Mouse (Mus musculus) CH12.LX (cell line): ENCODE data around the gene Olfr1218. TPM values are rescaled to one million over a fixed set of nuclear protein-coding genes. Genes with fewer than 3 reads are reported as not detected.

Source experiments
- DNase-seq: peaks from one replicate; pipeline ENCODE4 v3.0.0-alpha.2; 2013; ENCODE audit errors: extremely low read depth
- H3K27ac ChIP-seq: 2 replicates; pipeline ENCODE4 v1.5.1; 2012; ENCODE audit warnings: low read depth, mild to moderate bottlenecking, control low read depth, moderate library complexity; ENCODE audit not compliant: insufficient read depth
- H3K27me3 ChIP-seq: replicated peaks from 2 replicates; pipeline ENCODE3; 2012; ENCODE audit warnings: inconsistent platforms
- H3K36me3 ChIP-seq, 2 experiments: replicated peaks in 1 of 2; 2 replicates each; pipeline versions ENCODE3 to v1.6.1; 2012; ENCODE audit warnings: inconsistent platforms in 1 of 2, low read length in 1 of 2, mild to moderate bottlenecking in 1 of 2, mixed read lengths in 1 of 2, moderate library complexity in 1 of 2; ENCODE audit not compliant: control insufficient read depth in 1 of 2, insufficient read depth in 1 of 2
- H3K4me1 ChIP-seq, 2 experiments: 2 replicates each; pipeline ENCODE4 v1.6.1; 2012; ENCODE audit warnings: inconsistent platforms in 1 of 2, moderate library complexity in 1 of 2; ENCODE audit not compliant: insufficient read depth in 2 of 2, control insufficient read depth in 1 of 2
- H3K4me2 ChIP-seq: 2 replicates; pipeline ENCODE4 v1.6.1; 2012; ENCODE audit warnings: low read depth, mild to moderate bottlenecking, control low read depth; ENCODE audit not compliant: poor library complexity, insufficient read depth, severe bottlenecking
- H3K4me3 ChIP-seq, 3 experiments: fragments of 150-350 bp in 1 of 3; sonication (generic) in 1 of 3; replicated peaks in 1 of 3; 2 replicates each; pipeline versions ENCODE3 to v1.5.1; 2011 to 2012; ENCODE audit warnings: low read depth in 2 of 3, low read length in 2 of 3, mild to moderate bottlenecking in 2 of 3, moderate library complexity in 2 of 3, control low read depth in 1 of 3, improper control_type of control experiment in 1 of 3, inconsistent platforms in 1 of 3, mixed read lengths in 1 of 3; ENCODE audit not compliant: poor library complexity in 1 of 3
- H3K79me2 ChIP-seq: replicated peaks from 2 replicates; pipeline ENCODE4 v1.6.1; 2012; ENCODE audit warnings: mild to moderate bottlenecking, moderate library complexity; ENCODE audit not compliant: control insufficient read depth, poor library complexity, insufficient read depth, severe bottlenecking; ENCODE audit errors: extremely low read depth
- H3K9ac ChIP-seq: 2 replicates; pipeline ENCODE4 v1.6.1; 2012; ENCODE audit warnings: low read depth, mild to moderate bottlenecking, control low read depth, moderate library complexity; ENCODE audit not compliant: insufficient read depth
- H3K9me3 ChIP-seq: replicated peaks from 2 replicates; pipeline ENCODE3; 2012; ENCODE audit warnings: low read length, inconsistent platforms, mixed read lengths
- CHD1 ChIP-seq: IDR thresholded peaks from 2 replicates; pipeline ENCODE4 v1.6.1; 2012; ENCODE audit warnings: low read depth, low read length, improper control_type of control experiment, inconsistent platforms
- CHD2 ChIP-seq: IDR thresholded peaks from 2 replicates; pipeline ENCODE4 v1.6.1; 2011; ENCODE audit warnings: low read length, improper control_type of control experiment
- CTCF ChIP-seq, 2 experiments: IDR thresholded peaks in 1 of 2; conservative IDR thresholded peaks in 1 of 2; 2 replicates each; pipeline ENCODE4 v1.5.1; 2011 to 2012; ENCODE audit warnings: low read depth in 2 of 2, low read length in 2 of 2, improper control_type of control experiment in 1 of 2, inconsistent platforms in 1 of 2, mild to moderate bottlenecking in 1 of 2, moderate library complexity in 1 of 2
- ELF1 ChIP-seq: IDR thresholded peaks from 2 replicates; pipeline ENCODE4 v1.6.1; 2014; ENCODE audit warnings: low read depth, mild to moderate bottlenecking, inconsistent platforms, low read length, improper control_type of control experiment
- EP300 ChIP-seq: IDR thresholded peaks from 2 replicates; pipeline ENCODE4 v1.6.1; 2011; ENCODE audit warnings: low read length, improper control_type of control experiment
- ETS1 ChIP-seq: conservative IDR thresholded peaks from 2 replicates; pipeline ENCODE4 v1.6.1; 2012; ENCODE audit warnings: low read depth, mild to moderate bottlenecking, inconsistent platforms, low read length, improper control_type of control experiment, moderate library complexity
- GABPA ChIP-seq: IDR thresholded peaks from 2 replicates; pipeline ENCODE4 v1.6.1; 2012; ENCODE audit warnings: low read depth, low read length, improper control_type of control experiment, inconsistent platforms; ENCODE audit not compliant: insufficient replicate concordance
- HCFC1 ChIP-seq: IDR thresholded peaks from 2 replicates; pipeline ENCODE4 v1.6.1; 2012; ENCODE audit warnings: low read depth, mild to moderate bottlenecking, inconsistent platforms, low read length, improper control_type of control experiment
- IRF4 ChIP-seq: IDR thresholded peaks from 2 replicates; pipeline ENCODE4 v1.6.1; 2014; ENCODE audit warnings: low read depth, mild to moderate bottlenecking, inconsistent platforms, low read length, improper control_type of control experiment
- KAT2A ChIP-seq: IDR thresholded peaks from 2 replicates; pipeline ENCODE4 v1.6.1; 2012; ENCODE audit warnings: low read length, improper control_type of control experiment, inconsistent platforms; ENCODE audit not compliant: insufficient replicate concordance
- MAFK ChIP-seq: IDR thresholded peaks from 2 replicates; pipeline ENCODE4 v1.6.1; 2011; ENCODE audit warnings: low read length, improper control_type of control experiment; ENCODE audit not compliant: insufficient replicate concordance
- MAX ChIP-seq: IDR thresholded peaks from 2 replicates; pipeline ENCODE4 v1.6.1; 2011; ENCODE audit warnings: low read length, improper control_type of control experiment
- MAZ ChIP-seq: IDR thresholded peaks from 2 replicates; pipeline ENCODE4 v1.6.1; 2012; ENCODE audit warnings: low read depth, mild to moderate bottlenecking, inconsistent platforms, low read length, improper control_type of control experiment, moderate library complexity
- MEF2A ChIP-seq: IDR thresholded peaks from 2 replicates; pipeline ENCODE4 v1.6.1; 2014; ENCODE audit warnings: low read depth, mild to moderate bottlenecking, inconsistent platforms, low read length, improper control_type of control experiment, borderline replicate concordance
- MYC ChIP-seq: IDR thresholded peaks from 2 replicates; pipeline ENCODE4 v1.6.1; 2011; ENCODE audit warnings: low read depth, mild to moderate bottlenecking, improper control_type of control experiment, low read length
- NELFE ChIP-seq: IDR thresholded peaks from 2 replicates; pipeline ENCODE4 v1.6.1; 2011; ENCODE audit warnings: low read depth, low read length, improper control_type of control experiment
- NRF1 ChIP-seq: IDR thresholded peaks from 2 replicates; pipeline ENCODE4 v1.6.1; 2014; ENCODE audit warnings: low read depth, mild to moderate bottlenecking, inconsistent platforms, low read length, improper control_type of control experiment, moderate library complexity
- PAX5 ChIP-seq: IDR thresholded peaks from 2 replicates; pipeline ENCODE4 v1.6.1; 2012; ENCODE audit warnings: low read length, inconsistent platforms, mixed read lengths
- POLR2A ChIP-seq: IDR thresholded peaks from 2 replicates; pipeline ENCODE4 v1.6.1; 2011; ENCODE audit warnings: low read depth, mild to moderate bottlenecking, improper control_type of control experiment, low read length
- POLR2AphosphoS2 ChIP-seq: IDR thresholded peaks from 2 replicates; pipeline ENCODE4 v1.6.1; 2011; ENCODE audit warnings: low read depth, low read length, improper control_type of control experiment
- RAD21 ChIP-seq: IDR thresholded peaks from 2 replicates; pipeline ENCODE4 v1.6.1; 2011; ENCODE audit warnings: low read depth, mild to moderate bottlenecking, low read length, improper control_type of control experiment, moderate library complexity
- TCF12 ChIP-seq: IDR thresholded peaks from 2 replicates; pipeline ENCODE4 v1.6.1; 2014; ENCODE audit warnings: low read depth, mild to moderate bottlenecking, inconsistent platforms, low read length, improper control_type of control experiment
- UBTF ChIP-seq: IDR thresholded peaks from 2 replicates; pipeline ENCODE4 v1.6.1; 2012; ENCODE audit warnings: low read depth, mild to moderate bottlenecking, inconsistent platforms, low read length, improper control_type of control experiment, moderate library complexity
- USF1 ChIP-seq: IDR thresholded peaks from 2 replicates; pipeline ENCODE4 v1.6.1; 2014; ENCODE audit warnings: low read depth, mild to moderate bottlenecking, inconsistent platforms, low read length, improper control_type of control experiment
- ZC3H11A ChIP-seq: IDR thresholded peaks from 2 replicates; pipeline ENCODE4 v1.6.1; 2012; ENCODE audit warnings: low read depth, mild to moderate bottlenecking, inconsistent platforms, low read length, improper control_type of control experiment
- ZKSCAN1 ChIP-seq: IDR thresholded peaks from 2 replicates; pipeline ENCODE4 v1.6.1; 2012; ENCODE audit warnings: low read depth, inconsistent platforms, low read length, improper control_type of control experiment, borderline replicate concordance
- ZNF384 ChIP-seq: IDR thresholded peaks from 2 replicates; pipeline ENCODE4 v1.6.1; 2012; ENCODE audit warnings: low read depth, low read length, improper control_type of control experiment, inconsistent platforms
- dilution Hi-C: fragments of 300-500 bp; cut with MboI; formaldehyde crosslinking; loops from 2 replicates; pipeline ENCODE4 v1.14.3; 2020; ENCODE audit warnings: low sequenced_read_pairs; ENCODE audit not compliant: extremely low pct_unique_long_range_greater_than_20kb, extremely low pct_ligation_motif_present
- in situ Hi-C: fragments of 300-500 bp; cut with MboI; formaldehyde crosslinking; loops from 3 replicates; pipeline ENCODE4 v1.14.3; 2019; ENCODE audit warnings: low sequenced_read_pairs, low pct_ligation_motif_present, low pct_unique_long_range_greater_than_20kb, mixed read lengths
- polyA plus RNA-seq: library from polyadenylated mRNA; unstranded; fragments of >175 nt; gene quantifications from 2 replicates; pipeline ENCODE4 v1.2.1, GENCODE M21; 2012; ENCODE audit warnings: low read depth; ENCODE audit not compliant: insufficient read length
- total RNA-seq, 2 experiments: library from RNA; depleted of rRNA; stranded (reverse); fragments of 300-350 nt in 1 of 2; fragments of >200 nt in 1 of 2; gene quantifications; 2 replicates each; pipeline ENCODE4 v1.2.3; 2012 to 2014

Gene Olfr1218
- total RNA-seq (2012; rRNA removed) (not detected in 2 replicates), total RNA-seq (2014; rRNA removed) (not detected in 2 replicates), polyA plus RNA-seq (not detected in 2 replicates)

DNA sequence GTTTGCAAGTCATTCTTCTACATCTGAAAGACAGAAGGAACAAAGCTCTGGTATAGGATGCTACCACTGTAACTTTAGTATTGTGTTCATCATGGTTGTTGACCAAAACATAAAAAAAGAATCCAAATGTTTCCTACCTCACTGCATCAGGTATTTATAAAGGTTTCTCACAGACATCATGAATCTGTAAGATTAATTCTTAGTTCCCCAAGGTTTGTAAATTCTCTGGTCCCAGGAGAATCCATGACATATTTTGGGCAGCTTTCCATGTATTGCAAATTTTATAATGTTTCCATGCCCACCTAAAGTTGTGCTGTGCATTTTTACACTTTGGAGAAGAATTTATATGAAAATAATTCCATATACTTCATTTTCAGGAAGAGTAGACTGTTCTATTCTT, at the start of gene Olfr1218:
Gene Olfr1218 (minus strand): TSS at position 101 of the 400 bp plus-strand sequence.
- Histone ChIP-seq H3K36me3 (no peaks in the 10 kb centered on the region), H3K9me3 (peaks cover 1% of the 10 kb centered on the region), H3K27ac (no peak within 1 kb of the TSS), H3K27me3 (no peaks in the 10 kb centered on the region), H3K4me2 (no peak within 1 kb of the TSS), H3K4me3 (no peak within 1 kb of the TSS), H3K4me1 (no peaks in the 10 kb centered on the region), H3K79me2 (no peaks in the 10 kb centered on the region), H3K9ac (no peak within 1 kb of the TSS)
- in situ Hi-C loops (no loop called here), dilution Hi-C loops (no loop called here)
- TF ChIP-seq GABPA (no peak), RAD21 (no peak), POLR2AphosphoS2 (no peak), MEF2A (no peak), NELFE (no peak), ZNF384 (no peak), IRF4 (no peak), NRF1 (no peak), ZKSCAN1 (no peak), CHD1 (no peak), MAFK (no peak), CHD2 (no peak), TCF12 (no peak), ELF1 (no peak), ETS1 (no peak)
- DNase-seq = no peak

DNA sequence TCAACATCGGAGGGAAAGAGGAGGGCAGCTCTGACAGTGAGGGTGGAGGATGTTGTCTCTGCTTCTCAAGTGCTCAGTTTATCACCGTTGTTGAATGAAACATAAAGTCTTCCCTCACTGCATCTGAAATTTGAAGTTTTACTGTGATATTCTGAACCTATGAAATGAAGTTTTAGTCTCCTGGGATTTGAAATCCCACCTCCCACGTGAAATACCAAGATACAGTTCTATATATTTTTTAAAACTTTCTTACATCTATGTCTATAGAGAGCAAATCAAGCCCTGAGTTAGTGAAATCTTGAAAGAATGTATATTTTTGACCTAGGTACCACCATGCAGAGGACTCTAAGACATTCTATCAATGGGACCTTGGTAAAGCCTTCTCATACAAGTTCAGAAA, 45.7 kb upstream of the Olfr1218 start, which contains the start of gene Olfr1220:
Gene Olfr1220 (minus strand): TSS at position 101 of the 400 bp plus-strand sequence.
- TF ChIP-seq ELF1 = no peak
- TF ChIP-seq RAD21 = no peak
- TF ChIP-seq MYC = no peak
- no peak for TF ChIP-seq POLR2A
- TF ChIP-seq NELFE = no peak
- TF ChIP-seq ZC3H11A = no peak
- no peak for TF ChIP-seq KAT2A
- no peak for TF ChIP-seq EP300
- no peak for TF ChIP-seq MEF2A
- no peak for TF ChIP-seq CHD1
- no peak for TF ChIP-seq MAX
- no peak for TF ChIP-seq MAFK
- no peak for TF ChIP-seq CTCF (conservative IDR thresholded peaks at IDR 0.05 in 1 of 2, IDR thresholded peaks at IDR 0.05 in 1 of 2; ENCODE audit: low read depth in 2 of 2, low read length in 2 of 2)
- TF ChIP-seq USF1 = no peak
- TF ChIP-seq PAX5 = no peak
- TF ChIP-seq MAZ = no peak
- no peak for TF ChIP-seq HCFC1
- no peak for TF ChIP-seq UBTF
- H3K9ac ChIP-seq = no peak within 1 kb of the TSS
- H3K4me3 ChIP-seq = no peak within 1 kb of the TSS
- H3K79me2 ChIP-seq = no peaks in the 10 kb centered on the region
- no peaks in the 10 kb centered on the region for H3K4me1 ChIP-seq
- dilution Hi-C loops (no loop called here), in situ Hi-C loops (no loop called here)
- H3K36me3 ChIP-seq = no peaks in the 10 kb centered on the region
- no peak for DNase-seq
- no peak within 1 kb of the TSS for H3K27ac ChIP-seq
- no peaks in the 10 kb centered on the region for H3K27me3 ChIP-seq
- H3K4me2 ChIP-seq = no peak within 1 kb of the TSS
- H3K9me3 ChIP-seq = peaks cover 17% of the 10 kb centered on the region
